Mouse (Mus musculus) stomach, embryonic 15.5 days (tissue): ENCODE data around the gene Pde4d. TPM values are rescaled to one million over a fixed set of nuclear protein-coding genes. Genes with fewer than 3 reads are reported as not detected.

Source experiments
- ATAC-seq: fragments of 200-750 bp; cut with Nextera tagmentation; 2 replicates; pipeline ENCODE4 v1.8.0; 2017; ENCODE audit warnings: low read depth, moderate number of reproducible peaks, moderate TSS enrichment; ENCODE audit not compliant: insufficient read depth, low FRiP score
- H3K27ac ChIP-seq: fragments of 300-500 bp; sonication (generic); 2 replicates; pipeline ENCODE4 v1.5.1; 2015; ENCODE audit warnings: mild to moderate bottlenecking, inconsistent platforms
- H3K27me3 ChIP-seq: fragments of 300-500 bp; sonication (generic); replicated peaks from 2 replicates; pipeline ENCODE4 v1.6.1; 2015; ENCODE audit warnings: inconsistent platforms
- H3K36me3 ChIP-seq: fragments of 300-500 bp; sonication (generic); 2 replicates; pipeline ENCODE4 v1.6.1; 2015; ENCODE audit warnings: inconsistent platforms
- H3K4me1 ChIP-seq: fragments of 300-500 bp; sonication (generic); 2 replicates; pipeline ENCODE4 v1.6.1; 2015; ENCODE audit warnings: inconsistent platforms
- H3K4me2 ChIP-seq: fragments of 300-500 bp; sonication (generic); 2 replicates; pipeline ENCODE4 v1.6.1; 2015; ENCODE audit warnings: mild to moderate bottlenecking, inconsistent platforms
- H3K4me3 ChIP-seq: fragments of 300-500 bp; sonication (generic); replicated peaks from 2 replicates; pipeline ENCODE4 v1.5.1; 2015; ENCODE audit warnings: inconsistent platforms
- H3K9ac ChIP-seq: fragments of 300-500 bp; sonication (generic); 2 replicates; pipeline ENCODE4 v1.6.1; 2015; ENCODE audit warnings: inconsistent platforms
- H3K9me3 ChIP-seq: fragments of 300-500 bp; sonication (generic); 2 replicates; pipeline ENCODE4 v1.6.1; 2016; ENCODE audit warnings: inconsistent platforms
- WGBS: fragments of 180-500 bp; shearing (Covaris S2); methylation state at CpG from one replicate; pipeline ENCODE4 v1.1.7; 2015; 5-methylcytosine and 5-hydroxymethylcytosine counted together
- polyA plus RNA-seq: library from polyadenylated mRNA; unstranded; fragments of >200 nt; fragmentation: Nextera tagmentation; extraction: Ambion mirVana; gene quantifications from 2 replicates; pipeline ENCODE4 v1.2.1, GENCODE M21; 2015

Pde4d gene
- polyA plus RNA-seq, 1 experiment from 2014 or later = 22.8 TPM

- Histone ChIP-seq H3K27ac (no peak overlapping the region), H3K4me1 (no peaks in the 10 kb centered on the region), H3K9me3 (no peaks in the 10 kb centered on the region), H3K4me2 (no peak overlapping the region), H3K4me3 (no peak overlapping the region), H3K27me3 (no peaks in the 10 kb centered on the region), H3K36me3 (no peaks in the 10 kb centered on the region), H3K9ac (no peak overlapping the region)
- 76% methylated on average over 7 of the region's 7 CpGs for WGBS
- no peak for ATAC-seq
These were observed 411.0 kb downstream of the Pde4d start for GRCm38 (mm10) chr13:108860737-108861136.

GRCm38 (mm10) chr13:108861707-108862106 lies 412.0 kb downstream of the Pde4d start:
- H3K4me1 ChIP-seq = no peaks in the 10 kb centered on the region
- H3K27ac ChIP-seq = no peak overlapping the region
- no peak overlapping the region for H3K4me3 ChIP-seq
- no peak overlapping the region for H3K4me2 ChIP-seq
- 85% methylated on average over 7 of the region's 7 CpGs for WGBS
- H3K9me3 ChIP-seq = no peaks in the 10 kb centered on the region
- no peaks in the 10 kb centered on the region for H3K27me3 ChIP-seq
- no peak for ATAC-seq
- no peak overlapping the region for H3K9ac ChIP-seq
- no peaks in the 10 kb centered on the region for H3K36me3 ChIP-seq

GRCm38 (mm10) chr13:108862173-108862572 lies 412.4 kb downstream of the Pde4d start:
- no peak overlapping the region for H3K4me3 ChIP-seq

GRCm38 (mm10) chr13:108900160-108900559 lies 450.4 kb downstream of the Pde4d start:
- no peak for ATAC-seq
- Histone ChIP-seq H3K36me3 (no peaks in the 10 kb centered on the region), H3K4me1 (no peaks in the 10 kb centered on the region), H3K4me3 (no peak overlapping the region), H3K4me2 (no peak overlapping the region), H3K27me3 (no peaks in the 10 kb centered on the region), H3K9ac (no peak overlapping the region), H3K9me3 (no peaks in the 10 kb centered on the region), H3K27ac (no peak overlapping the region)
- WGBS = 85% methylated on average over 5 of the region's 5 CpGs

More at GRCm38 (mm10) chr13:108862173-108862572, 412.4 kb downstream of the Pde4d start:
- Histone ChIP-seq H3K36me3 (no peaks in the 10 kb centered on the region), H3K27ac (no peak overlapping the region), H3K27me3 (no peaks in the 10 kb centered on the region), H3K4me2 (no peak overlapping the region), H3K9me3 (no peaks in the 10 kb centered on the region), H3K4me1 (no peaks in the 10 kb centered on the region), H3K9ac (no peak overlapping the region)
- no peak for ATAC-seq
- WGBS = 74% methylated on average over 5 of the region's 5 CpGs

- Histone ChIP-seq H3K9me3 (no peaks in the 10 kb centered on the region), H3K27ac (no peak overlapping the region)
These were observed 455.4 kb downstream of the Pde4d start for GRCm38 (mm10) chr13:108905121-108905520.

GRCm38 (mm10) chr13:108909193-108909592 lies 459.4 kb downstream of the Pde4d start:
- no peak for ATAC-seq
- WGBS = 85% methylated on average over 2 of the region's 2 CpGs
- Histone ChIP-seq H3K9me3 (no peaks in the 10 kb centered on the region), H3K4me2 (no peak overlapping the region), H3K4me1 (no peaks in the 10 kb centered on the region), H3K36me3 (no peaks in the 10 kb centered on the region), H3K27me3 (no peaks in the 10 kb centered on the region), H3K27ac (no peak overlapping the region), H3K4me3 (no peak overlapping the region), H3K9ac (no peak overlapping the region)

More at GRCm38 (mm10) chr13:108905121-108905520, 455.4 kb downstream of the Pde4d start:
- 52% methylated on average over 2 of the region's 2 CpGs for WGBS
- Histone ChIP-seq H3K4me1 (no peaks in the 10 kb centered on the region), H3K4me2 (no peak overlapping the region), H3K27me3 (no peaks in the 10 kb centered on the region), H3K9ac (no peak overlapping the region), H3K4me3 (no peak overlapping the region), H3K36me3 (no peaks in the 10 kb centered on the region)
- ATAC-seq = no peak

GRCm38 (mm10) chr13:108914626-108915025 lies 464.9 kb downstream of the Pde4d start:
- H3K4me1 ChIP-seq = no peaks in the 10 kb centered on the region
- no peak overlapping the region for H3K4me2 ChIP-seq
- no peaks in the 10 kb centered on the region for H3K27me3 ChIP-seq
- H3K27ac ChIP-seq = no peak overlapping the region
- H3K9ac ChIP-seq = no peak overlapping the region
- H3K36me3 ChIP-seq = no peaks in the 10 kb centered on the region
- H3K9me3 ChIP-seq = no peaks in the 10 kb centered on the region
- H3K4me3 ChIP-seq = no peak overlapping the region
- no peak for ATAC-seq
- WGBS = 60% methylated on average over 3 of the region's 3 CpGs

- ATAC-seq = no peak
- Histone ChIP-seq H3K27me3 (no peaks in the 10 kb centered on the region), H3K4me1 (no peaks in the 10 kb centered on the region), H3K27ac (no peak overlapping the region), H3K4me2 (no peak overlapping the region), H3K36me3 (no peaks in the 10 kb centered on the region), H3K9ac (no peak overlapping the region), H3K4me3 (no peak overlapping the region), H3K9me3 (no peaks in the 10 kb centered on the region)
- WGBS = 74% methylated on average over 4 of the region's 4 CpGs
These were observed 471.4 kb downstream of the Pde4d start for GRCm38 (mm10) chr13:108921146-108921545.

GRCm38 (mm10) chr13:108934854-108935253 lies 485.1 kb downstream of the Pde4d start:
- Histone ChIP-seq H3K36me3 (no peaks in the 10 kb centered on the region), H3K9ac (no peak overlapping the region), H3K4me2 (no peak overlapping the region), H3K27ac (no peak overlapping the region), H3K27me3 (no peaks in the 10 kb centered on the region), H3K4me3 (no peak overlapping the region), H3K9me3 (no peaks in the 10 kb centered on the region), H3K4me1 (no peaks in the 10 kb centered on the region)
- no peak for ATAC-seq
- WGBS = 84% methylated on average over 3 of the region's 3 CpGs

- WGBS = 54% methylated on average over 2 of the region's 2 CpGs
- Histone ChIP-seq H3K4me2 (no peak overlapping the region), H3K36me3 (no peaks in the 10 kb centered on the region), H3K4me1 (no peaks in the 10 kb centered on the region), H3K9ac (no peak overlapping the region), H3K27me3 (no peaks in the 10 kb centered on the region), H3K27ac (no peak overlapping the region), H3K9me3 (no peaks in the 10 kb centered on the region), H3K4me3 (no peak overlapping the region)
- no peak for ATAC-seq
These were observed 487.5 kb downstream of the Pde4d start for GRCm38 (mm10) chr13:108937272-108937671.

- ATAC-seq = no peak
- Histone ChIP-seq H3K4me1 (no peaks in the 10 kb centered on the region), H3K4me3 (no peak overlapping the region), H3K27me3 (no peaks in the 10 kb centered on the region), H3K9me3 (no peaks in the 10 kb centered on the region), H3K27ac (no peak overlapping the region), H3K36me3 (no peaks in the 10 kb centered on the region), H3K4me2 (no peak overlapping the region), H3K9ac (no peak overlapping the region)
- WGBS = 86% methylated on average over 1 of the region's 1 CpGs
These were observed 503.2 kb downstream of the Pde4d start for GRCm38 (mm10) chr13:108952911-108953310.

- H3K9me3 ChIP-seq = no peaks in the 10 kb centered on the region
- ATAC-seq = no peak
- WGBS = 65% methylated on average over 4 of the region's 4 CpGs
- no peak overlapping the region for H3K4me2 ChIP-seq
- no peaks in the 10 kb centered on the region for H3K27me3 ChIP-seq
- no peak overlapping the region for H3K9ac ChIP-seq
- no peaks in the 10 kb centered on the region for H3K4me1 ChIP-seq
- H3K27ac ChIP-seq = no peak overlapping the region
- no peaks in the 10 kb centered on the region for H3K36me3 ChIP-seq
- H3K4me3 ChIP-seq = no peak overlapping the region
These were observed 506.3 kb downstream of the Pde4d start for GRCm38 (mm10) chr13:108956059-108956458.

- WGBS = 83% methylated on average over 2 of the region's 2 CpGs
- no peak overlapping the region for H3K9ac ChIP-seq
- no peak overlapping the region for H3K4me2 ChIP-seq
- no peaks in the 10 kb centered on the region for H3K9me3 ChIP-seq
- no peak overlapping the region for H3K4me3 ChIP-seq
- no peak overlapping the region for H3K27ac ChIP-seq
- H3K27me3 ChIP-seq = no peaks in the 10 kb centered on the region
- H3K4me1 ChIP-seq = no peaks in the 10 kb centered on the region
- no peaks in the 10 kb centered on the region for H3K36me3 ChIP-seq
- ATAC-seq = no peak
These were observed 514.3 kb downstream of the Pde4d start for GRCm38 (mm10) chr13:108964056-108964455.
